Mouse (Mus musculus): ENCODE data around the gene Sufu. TPM values are rescaled to one million over a fixed set of nuclear protein-coding genes. Genes with fewer than 3 reads are reported as not detected.

Sufu gene
- total and polyA plus RNA-seq, 3 experiments = 11.4 to 42.5 TPM; not detected in 1

DNA sequence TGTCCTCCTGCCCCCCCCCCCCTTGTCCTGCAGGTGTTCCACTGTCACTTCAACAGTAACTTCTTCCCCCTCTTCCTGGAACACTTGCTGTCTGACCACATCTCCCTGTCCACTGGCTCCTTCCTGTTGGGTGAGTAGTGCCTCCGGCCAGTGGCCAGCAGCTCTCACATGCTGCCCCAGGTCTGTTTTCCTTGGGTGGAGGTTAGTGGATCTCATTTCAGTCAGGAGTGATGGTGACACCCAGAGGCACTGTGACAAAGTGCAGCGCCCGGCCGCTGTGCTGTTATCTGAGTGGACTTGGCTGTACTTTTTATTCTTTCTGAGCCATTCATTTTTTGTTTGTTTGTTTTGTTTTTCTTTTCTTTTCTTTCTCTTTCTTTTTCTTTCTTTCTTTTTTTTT is 27.5 kb upstream of the Sufu start (continued):
- TF ChIP-seq USF1 (IDR thresholded peaks at IDR 0.05; ENCODE audit: low read depth, low read length) (no peak), MAX (IDR thresholded peaks at IDR 0.05; ENCODE audit: low read length) (no peak), TAL1 (IDR thresholded peaks at IDR 0.05; ENCODE audit: low read length) (no peak), ZNF384 (IDR thresholded peaks at IDR 0.05; ENCODE audit: low read depth, low read length) (no peak), TBP (IDR thresholded peaks at IDR 0.05; ENCODE audit: low read depth, low read length) (no peak), NRF1 (IDR thresholded peaks at IDR 0.05; ENCODE audit: insufficient read depth, low read depth, low read length, poor library complexity, severe bottlenecking) (no peak), GABPA (IDR thresholded peaks at IDR 0.05; ENCODE audit: low read depth, low read length) (no peak), GATA1 (IDR thresholded peaks at IDR 0.05; ENCODE audit: low read depth, low read length) (no peak), KAT2A (conservative IDR thresholded peaks at IDR 0.05; ENCODE audit: low read depth, low read length) (no peak), MAFK (IDR thresholded peaks at IDR 0.05; ENCODE audit: borderline replicate concordance, low read depth, low read length) (no peak), SIN3A (IDR thresholded peaks at IDR 0.05; ENCODE audit: low read length) (peak; percentile 52; the same call in 1 of the 2 replicates)

DNA sequence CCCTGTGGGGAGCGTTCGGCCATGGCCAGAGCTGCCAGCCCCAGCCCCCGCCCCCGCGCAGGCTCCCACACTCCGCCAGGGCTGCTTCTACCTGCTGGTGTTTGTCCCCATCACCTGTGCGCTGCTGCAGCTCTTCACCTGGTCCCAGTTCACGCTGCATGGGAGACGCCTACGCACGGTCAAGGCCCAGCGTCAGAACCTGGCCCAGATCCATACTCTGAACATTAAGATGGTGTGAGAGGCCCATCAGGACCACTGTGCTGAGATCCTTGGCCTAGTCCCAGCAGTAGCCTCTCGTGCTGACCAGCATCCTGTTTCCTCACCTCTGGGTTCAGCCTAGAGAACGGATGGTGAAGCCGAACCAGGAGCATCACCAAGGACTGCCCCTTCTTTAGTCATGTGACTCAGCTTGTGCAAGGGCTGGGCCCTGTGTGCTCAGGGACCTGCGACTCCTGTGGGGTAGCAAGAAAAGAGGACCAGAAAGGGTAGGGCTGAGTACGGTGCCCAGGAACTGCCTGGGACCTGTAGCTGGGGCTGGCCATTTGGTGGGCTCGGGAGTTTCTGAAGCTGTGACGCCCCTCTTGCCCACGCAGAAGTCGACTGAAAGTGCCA is 22.1 kb upstream of the Sufu start:
- Histone ChIP-seq H3K27me3 (ENCODE audit: control insufficient read depth in 1 of 2, insufficient read depth in 2 of 2, low read length in 2 of 2) (no peaks in the 10 kb centered on the region), H3K9me3 (replicated peaks; ENCODE audit: insufficient read depth, low read length) (no peaks in the 10 kb centered on the region), H3K36me3 (ENCODE audit: control insufficient read depth in 1 of 2, insufficient read depth in 2 of 2, low read length in 2 of 2) (peaks cover 0 to 12% of the 10 kb centered on the region in 2 experiments; a peak in 2 of 4 replicates), H3K4me3 (ENCODE audit: control insufficient read depth in 1 of 2, insufficient read depth in 1 of 2, low read depth in 2 of 2, low read length in 2 of 2) (no peak overlapping the region), H3K9ac (ENCODE audit: control insufficient read depth, low read depth, low read length, poor library complexity, severe bottlenecking) (no peak overlapping the region), H3K27ac (ENCODE audit: control insufficient read depth, low read depth, low read length) (no peak overlapping the region), H3K4me1 (ENCODE audit: control insufficient read depth in 1 of 2, insufficient read depth in 2 of 2, low read length in 2 of 2) (no peaks in the 10 kb centered on the region), H3K79me2 (ENCODE audit: control insufficient read depth, insufficient read depth, low read length, poor library complexity) (no peaks in the 10 kb centered on the region)
- no peak for DNase-seq (ENCODE audit: low read depth, low spot score)
- TF ChIP-seq MEF2A (IDR thresholded peaks at IDR 0.05; ENCODE audit: extremely low read depth, insufficient replicate concordance, low read depth, low read length, poor library complexity, severe bottlenecking) (no peak), POLR2A (IDR thresholded peaks at IDR 0.05; ENCODE audit: control insufficient read depth in 1 of 2, insufficient read depth in 1 of 2, low read depth in 1 of 2, low read length in 2 of 2, poor library complexity in 1 of 2) (0 out of 4 replicates have a peak, but pooled peaks of 1 of the 2 experiments have one; percentile 7), MAFK (IDR thresholded peaks at IDR 0.05; ENCODE audit: borderline replicate concordance, low read depth, low read length) (no peak), BHLHE40 (IDR thresholded peaks at IDR 0.05; ENCODE audit: borderline replicate concordance, low read depth, low read length) (no peak), USF1 (IDR thresholded peaks at IDR 0.05; ENCODE audit: low read depth, low read length) (peak; percentile 41; the same call in 1 of the 2 replicates), ELF1 (IDR thresholded peaks at IDR 0.05; ENCODE audit: low read depth, low read length) (no peak), UBTF (IDR thresholded peaks at IDR 0.05; ENCODE audit: borderline replicate concordance, insufficient read depth, low read depth, low read length) (no peak)

DNA sequence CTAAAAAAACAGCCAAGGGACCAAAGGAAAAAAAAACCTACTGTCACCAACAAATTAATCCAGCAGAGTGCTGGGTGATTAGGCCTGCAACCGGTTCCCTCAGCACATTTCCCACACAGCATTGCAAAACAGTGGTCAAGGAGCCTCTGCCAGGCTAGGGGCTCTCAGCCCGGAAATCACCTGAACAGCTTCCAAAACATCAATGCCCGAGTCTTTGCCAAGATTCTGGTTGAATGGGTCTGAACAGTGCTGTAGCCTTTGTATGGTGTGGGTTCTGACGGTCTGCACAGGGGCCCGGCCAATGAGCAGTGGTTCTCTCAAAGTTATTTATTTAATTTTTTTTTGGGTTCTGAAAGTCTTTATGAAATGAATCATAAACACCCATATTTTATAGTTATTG is 21.2 kb upstream of the Sufu start:
- H3K9me3 ChIP-seq (replicated peaks; ENCODE audit: insufficient read depth, low read length) = no peaks in the 10 kb centered on the region
- DNase-seq (ENCODE audit: low read depth, low spot score) = no peak
- no peak for TF ChIP-seq UBTF (IDR thresholded peaks at IDR 0.05; ENCODE audit: borderline replicate concordance, insufficient read depth, low read depth, low read length)
- TF ChIP-seq TAL1 (IDR thresholded peaks at IDR 0.05; ENCODE audit: low read length) = no peak
- no peak for TF ChIP-seq POLR2A (IDR thresholded peaks at IDR 0.05; ENCODE audit: control insufficient read depth in 1 of 2, insufficient read depth in 1 of 2, low read depth in 1 of 2, low read length in 2 of 2, poor library complexity in 1 of 2)
- H3K4me1 ChIP-seq (ENCODE audit: control insufficient read depth in 1 of 2, insufficient read depth in 2 of 2, low read length in 2 of 2) = no peaks in the 10 kb centered on the region
- H3K4me3 ChIP-seq (ENCODE audit: control insufficient read depth in 1 of 2, insufficient read depth in 1 of 2, low read depth in 2 of 2, low read length in 2 of 2) = no peak overlapping the region
- H3K79me2 ChIP-seq (ENCODE audit: control insufficient read depth, insufficient read depth, low read length, poor library complexity) = no peaks in the 10 kb centered on the region
- H3K27ac ChIP-seq (ENCODE audit: control insufficient read depth, low read depth, low read length) = no peak overlapping the region
- H3K27me3 ChIP-seq (ENCODE audit: control insufficient read depth in 1 of 2, insufficient read depth in 2 of 2, low read length in 2 of 2) = no peaks in the 10 kb centered on the region
- no peak overlapping the region for H3K9ac ChIP-seq (ENCODE audit: control insufficient read depth, low read depth, low read length, poor library complexity, severe bottlenecking)
- H3K36me3 ChIP-seq (ENCODE audit: control insufficient read depth in 1 of 2, insufficient read depth in 2 of 2, low read length in 2 of 2) = peaks cover 0 to 17% of the 10 kb centered on the region in 2 experiments; a peak in 2 of 4 replicates
